Mouse (Mus musculus): Measurements from ENCODE around the gene Stox1. TPM values are rescaled to one million over a fixed set of nuclear protein-coding genes. Genes with fewer than 3 reads are reported as not detected.
"Not testable (repeated sequence)": the region's sequence is repeated elsewhere in the genome, so short reads cannot be mapped to it uniquely, and the experiment has no call there.

Stox1 gene
- under 1 TPM; 0.31 to 0.43 TPM for total RNA-seq (2021)
- long read RNA-seq, experiment 1, partial matches to known transcripts = 1 of 1 reads
- long read RNA-seq, experiment 1, other reads (novel, unspliced or antisense) = 0 of 1 reads
- long read RNA-seq, experiment 2 = 0 reads

DNA sequence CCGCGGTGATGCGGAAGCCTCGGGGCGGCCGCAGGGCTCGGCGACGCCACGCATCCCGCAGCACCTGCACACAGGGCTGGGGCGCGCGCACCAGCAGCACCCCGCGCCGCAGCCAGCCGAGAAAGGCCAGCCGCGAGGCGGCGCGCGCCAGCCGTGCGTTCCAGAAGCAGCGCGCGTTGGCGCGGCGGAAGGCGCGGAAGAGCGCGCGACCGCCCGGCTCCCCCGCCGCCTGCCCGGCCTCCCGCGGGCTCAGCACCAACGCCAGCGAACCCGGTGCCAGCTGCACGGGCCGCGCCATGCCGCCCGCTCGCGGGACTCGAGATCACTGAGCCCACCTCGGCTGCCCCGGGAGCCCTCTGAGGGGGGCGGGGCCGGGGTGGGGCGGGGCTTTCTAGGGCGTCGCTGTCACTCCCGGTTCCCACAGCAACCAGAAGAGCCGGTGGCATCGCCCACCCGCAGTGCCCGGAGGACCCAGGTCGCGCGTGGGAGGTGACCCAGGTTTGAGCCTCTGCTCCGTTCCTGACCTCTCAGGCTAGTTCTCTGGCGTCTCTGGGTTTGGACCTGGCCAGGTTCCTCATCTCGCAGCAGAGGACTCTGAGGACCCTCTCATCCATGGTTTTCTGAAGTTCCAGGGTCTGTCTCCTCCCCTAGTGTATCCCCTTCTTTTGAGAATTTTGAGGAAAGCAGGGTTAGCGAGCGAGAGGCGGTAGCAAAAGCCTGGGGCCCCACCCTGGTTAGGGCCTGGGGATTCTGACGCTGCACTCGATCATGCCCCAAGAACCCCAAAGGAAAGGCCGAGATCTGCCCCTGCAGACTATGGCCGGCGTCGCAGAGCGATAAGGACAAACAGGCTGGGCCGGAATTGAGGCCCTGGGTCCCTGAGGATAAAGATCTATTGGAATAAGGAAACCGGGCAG, at the start of gene Stox1:
Gene Stox1 (minus strand): TSS at position 358 of the 917 bp plus-strand sequence.
- DNase-seq = peak; percentile 30

- DNase-seq = no peak
Measured at GRCm38 (mm10) chr10:62750781-62751180, 24.9 kb upstream of the Stox1 start.

GRCm38 (mm10) chr10:62739961-62740737, 14.2 kb upstream of the Stox1 start:
- no peak for DNase-seq

- DNase-seq = no peak
Measured at GRCm38 (mm10) chr10:62736965-62737688, 11.2 kb upstream of the Stox1 start.

DNA sequence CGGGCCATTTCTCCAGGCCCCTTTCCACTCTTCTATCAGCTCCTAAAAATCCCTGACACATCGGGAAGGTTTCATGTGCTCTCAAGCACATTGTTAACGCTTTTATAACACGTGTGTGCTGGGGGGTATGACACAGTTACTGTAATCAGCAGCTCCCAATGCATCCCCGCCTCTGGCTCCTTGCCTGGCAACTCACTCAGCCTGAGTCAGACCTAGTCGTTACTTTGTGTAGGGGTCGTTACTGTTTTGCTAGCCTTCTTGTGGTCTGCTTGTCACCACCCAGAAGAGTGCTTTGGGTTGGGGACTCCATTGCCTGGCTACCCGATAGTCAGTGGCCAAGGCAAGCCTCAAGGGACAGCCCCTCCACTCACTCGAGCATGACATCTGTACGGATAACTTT, 4.9 kb upstream of the Stox1 start:
- DNase-seq = no peak

GRCm38 (mm10) chr10:62724936-62725335, 992 bp downstream of the Stox1 start:
- no peak for DNase-seq

GRCm38 (mm10) chr10:62722701-62723100, 3.2 kb downstream of the Stox1 start:
- DNase-seq = no peak

- DNase-seq = not testable (repeated sequence)
Measured at GRCm38 (mm10) chr10:62720574-62720973, 5.4 kb downstream of the Stox1 start.

- no peak for DNase-seq
Measured at GRCm38 (mm10) chr10:62713457-62713856, 12.5 kb downstream of the Stox1 start.

GRCm38 (mm10) chr10:62703579-62703978, 22.3 kb downstream of the Stox1 start:
- no peak for DNase-seq

GRCm38 (mm10) chr10:62702436-62702835, 23.5 kb downstream of the Stox1 start:
- DNase-seq = no peak

DNA sequence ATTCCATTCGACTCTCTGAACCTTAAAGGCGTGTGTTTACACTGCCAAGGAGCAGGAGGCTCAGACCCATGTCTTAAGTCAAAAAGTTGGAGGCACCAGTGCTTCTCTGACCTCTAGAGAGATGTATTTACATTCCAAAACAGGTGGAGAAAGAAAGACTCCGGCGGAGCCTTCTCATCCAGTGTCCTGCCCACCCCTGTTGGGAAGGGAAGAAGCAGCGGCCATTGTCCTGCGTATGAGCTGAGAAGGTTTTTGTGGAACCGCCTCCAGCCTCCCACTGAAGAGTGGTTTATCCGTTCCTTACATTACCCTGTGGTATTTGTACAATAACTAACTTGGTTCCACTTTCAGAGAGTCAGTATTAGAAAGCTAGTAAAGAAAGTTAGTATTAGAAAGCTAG, 33.2 kb downstream of the Stox1 start:
- no peak for DNase-seq

- DNase-seq = no peak
Measured at GRCm38 (mm10) chr10:62692244-62692643, 33.7 kb downstream of the Stox1 start.

DNA sequence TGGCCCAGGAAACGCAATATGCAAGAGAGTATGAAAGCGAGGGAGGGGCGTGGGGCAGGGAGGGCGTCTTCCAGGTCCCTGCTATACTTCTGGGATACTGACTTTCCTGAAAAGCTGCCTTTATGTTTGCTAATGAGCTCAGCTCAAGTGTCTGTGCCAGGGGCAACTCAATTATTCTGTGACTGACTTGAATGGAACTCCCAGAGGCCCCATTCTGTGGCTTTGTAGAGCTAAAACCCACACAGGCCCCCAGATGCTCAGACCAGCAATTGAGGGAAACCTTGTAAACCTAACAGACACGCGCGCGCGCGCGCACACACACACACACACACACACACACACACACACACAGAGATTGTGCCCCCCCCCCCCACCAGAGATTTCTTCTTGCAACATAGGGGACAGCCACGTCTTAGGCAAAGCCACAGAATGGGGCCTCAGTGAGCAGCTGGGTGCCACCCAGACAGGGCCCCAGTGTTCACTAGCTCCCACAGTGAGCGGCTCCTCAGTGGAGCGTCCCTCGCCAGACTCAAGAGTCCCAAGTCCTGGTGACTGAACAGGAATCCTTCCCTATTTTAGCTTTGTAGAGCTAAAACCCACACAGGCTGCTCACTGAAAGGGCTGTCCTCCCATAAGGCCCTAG, 38.8 kb downstream of the Stox1 start:
- DNase-seq = no peak

GRCm38 (mm10) chr10:62683043-62683442, 42.9 kb downstream of the Stox1 start:
- no peak for DNase-seq

DNA sequence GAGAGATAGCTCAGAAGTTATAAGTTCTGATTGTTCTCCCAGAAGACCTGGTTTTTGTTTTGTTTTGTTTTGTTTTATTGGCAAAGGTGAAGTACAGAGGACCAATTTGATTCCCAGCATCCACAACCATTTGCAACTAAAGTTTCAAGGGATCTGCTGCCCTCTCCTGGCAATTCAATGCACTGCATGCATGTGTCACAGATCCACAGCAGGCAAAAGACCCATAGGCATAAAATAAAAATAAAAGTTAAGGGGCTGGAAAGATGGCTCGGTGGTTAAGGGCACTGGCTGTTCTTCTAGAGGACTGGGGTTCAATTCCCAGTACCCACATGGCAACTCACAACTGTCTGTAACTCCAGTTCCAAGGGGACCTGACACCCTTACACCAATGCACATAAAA, 46.1 kb downstream of the Stox1 start:
- DNase-seq = no peak

DNA sequence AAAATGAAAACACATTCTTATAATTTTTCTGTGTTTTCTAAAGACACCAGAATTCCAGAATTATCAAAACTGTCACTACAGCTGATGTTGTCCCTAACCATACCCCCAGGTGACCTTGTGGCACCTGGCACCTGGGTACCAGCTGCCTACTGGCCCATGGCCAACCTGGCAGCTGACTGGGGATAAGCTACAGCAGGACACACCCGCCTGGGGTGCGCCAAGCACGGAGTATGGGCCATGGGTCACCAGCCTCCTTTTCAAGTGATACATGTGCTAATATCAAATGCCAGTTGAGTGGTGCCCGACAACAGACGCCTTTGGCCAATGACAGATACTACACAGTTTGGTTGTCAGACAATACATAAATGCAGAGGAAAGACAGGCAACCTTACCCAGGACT, 48.6 kb downstream of the Stox1 start:
- no peak for DNase-seq

- DNase-seq = no peak
Measured at GRCm38 (mm10) chr10:62676196-62676595, 49.7 kb downstream of the Stox1 start.

GRCm38 (mm10) chr10:62672359-62672758, 53.6 kb downstream of the Stox1 start:
- DNase-seq = no peak

DNA sequence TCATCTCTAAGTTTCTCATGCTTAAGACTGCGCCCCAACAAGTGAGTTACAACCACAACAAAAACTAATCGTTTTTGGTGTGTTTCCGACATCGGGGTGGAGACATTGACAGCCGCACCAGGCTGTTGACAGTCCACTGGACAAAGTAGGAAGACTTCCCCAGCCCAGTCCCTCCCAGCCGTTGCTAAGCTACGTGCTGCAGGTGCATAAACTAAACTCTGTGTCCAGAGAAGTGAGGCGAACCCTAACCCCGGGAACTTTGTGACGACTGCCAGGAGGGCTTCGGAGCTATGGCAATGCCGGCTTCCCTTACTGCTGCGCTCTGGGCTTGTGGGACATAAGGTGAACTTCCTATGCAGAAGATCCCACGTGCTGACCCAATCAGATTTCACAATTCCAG, 56.7 kb downstream of the Stox1 start:
- DNase-seq = no peak

DNA sequence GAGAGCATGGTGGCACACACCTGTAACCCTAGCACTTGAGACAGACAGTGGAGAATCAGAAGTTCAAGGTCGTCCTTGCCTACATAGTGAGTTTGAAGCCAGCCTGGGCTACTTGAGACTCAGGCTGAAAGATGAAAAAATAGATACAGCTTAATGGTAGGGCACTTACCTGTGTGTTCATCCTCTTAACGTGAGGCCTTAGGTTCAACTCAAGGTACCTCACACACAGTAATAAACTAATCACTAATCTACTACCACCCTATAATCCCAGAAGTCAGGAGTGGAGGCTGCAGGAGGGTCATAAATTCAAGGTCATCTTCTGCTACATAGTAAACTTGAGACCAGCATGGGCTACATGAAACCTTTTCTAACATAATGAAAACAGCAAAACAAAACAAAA, 57.5 kb downstream of the Stox1 start:
- no peak for DNase-seq

GRCm38 (mm10) chr10:62668043-62668442, 57.9 kb downstream of the Stox1 start:
- no peak for DNase-seq
